Mouse (Mus musculus): ENCODE measurements around the gene Bsg. TPM values are rescaled to one million over a fixed set of nuclear protein-coding genes. Genes with fewer than 3 reads are reported as not detected.

Bsg gene
- total RNA-seq, 1 experiment: 858 TPM

DNA sequence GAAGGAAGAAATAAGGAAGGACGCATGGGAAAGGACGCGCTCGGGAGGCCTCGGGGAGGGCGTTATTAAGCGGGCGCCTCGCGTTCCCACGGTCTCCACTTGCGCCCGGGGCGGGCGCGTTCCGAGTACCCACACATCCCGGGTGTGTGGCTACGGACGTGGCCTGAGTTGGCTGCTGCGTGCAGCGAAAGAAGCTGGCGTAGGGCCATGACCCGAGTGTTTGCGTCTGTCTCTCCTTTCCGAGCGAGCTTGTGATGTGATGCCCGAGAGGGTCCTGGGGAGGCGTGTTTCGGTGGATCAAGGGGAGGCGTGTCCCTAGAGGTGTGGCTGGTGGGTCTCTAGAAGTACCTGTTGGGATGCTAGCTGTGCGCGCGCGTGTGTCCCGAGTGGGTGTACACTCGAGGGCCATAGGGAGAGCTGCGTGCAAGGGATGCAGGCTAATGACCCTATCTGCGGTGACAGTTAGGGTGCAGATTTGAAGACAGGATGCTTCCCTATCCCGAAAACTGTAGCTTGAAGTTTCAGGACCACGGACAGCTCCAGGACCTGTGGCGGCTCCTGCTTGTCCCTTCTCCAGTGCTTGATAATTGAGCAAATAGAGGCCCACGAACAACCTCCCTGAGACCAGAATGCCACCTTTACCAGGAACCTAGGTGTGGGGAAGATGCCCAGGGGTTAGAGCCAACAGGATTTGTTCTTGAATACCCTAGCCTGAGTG, 13.5 kb downstream of the Bsg start:
- Histone ChIP-seq H3K36me3 (ENCODE audit: control insufficient read depth, insufficient read depth, low read length, poor library complexity, severe bottlenecking) (no peaks in the 10 kb centered on the region), H3K4me3 (ENCODE audit: insufficient read depth in 1 of 2, low read depth in 1 of 2, low read length in 2 of 2, poor library complexity in 1 of 2, severe bottlenecking in 1 of 2) (peak overlapping the region; percentile 63 to 79), H3K9me3 (ENCODE audit: control insufficient read depth, insufficient read depth, low read depth, low read length) (no peaks in the 10 kb centered on the region), H3K4me1 (ENCODE audit: control insufficient read depth in 2 of 2, insufficient read depth in 2 of 2, low read length in 2 of 2, poor library complexity in 1 of 2) (peaks cover 0 to 6% of the 10 kb centered on the region in 2 experiments; a peak in 1 of 4 replicates), H3K9ac (ENCODE audit: insufficient read depth, low read depth, low read length, poor library complexity, severe bottlenecking) (no peak overlapping the region), H3K27ac (ENCODE audit: insufficient read depth, low read depth, low read length, poor library complexity, severe bottlenecking) (no peak overlapping the region)
- DNase-seq (ENCODE audit: low read depth, low spot score): peak; percentile 84
- no peak for TF ChIP-seq ZC3H11A (IDR thresholded peaks at IDR 0.05; ENCODE audit: borderline replicate concordance, low read depth, low read length)
- no peak for TF ChIP-seq ZNF384 (IDR thresholded peaks at IDR 0.05; ENCODE audit: low read depth, low read length)
- no peak for TF ChIP-seq CHD2 (IDR thresholded peaks at IDR 0.05; ENCODE audit: low read depth, low read length)
- no peak for TF ChIP-seq HCFC1 (IDR thresholded peaks at IDR 0.05; ENCODE audit: borderline replicate concordance, insufficient read depth, low read length)
- no peak for TF ChIP-seq MAFK (IDR thresholded peaks at IDR 0.05; ENCODE audit: insufficient read depth, low read depth, low read length)
- in situ Hi-C loops (cut with MboI; ENCODE audit: low sequenced_read_pairs in 2 of 2, unreplicated experiment in 2 of 2): no loop called here

GRCm38 (mm10) chr10:79721089-79721488, 16.8 kb downstream of the Bsg start:
- TF ChIP-seq ZC3H11A (IDR thresholded peaks at IDR 0.05; ENCODE audit: borderline replicate concordance, low read depth, low read length) (no peak), CHD2 (IDR thresholded peaks at IDR 0.05; ENCODE audit: low read depth, low read length) (no peak), ZNF384 (IDR thresholded peaks at IDR 0.05; ENCODE audit: low read depth, low read length) (no peak), HCFC1 (IDR thresholded peaks at IDR 0.05; ENCODE audit: borderline replicate concordance, insufficient read depth, low read length) (no peak), MAFK (IDR thresholded peaks at IDR 0.05; ENCODE audit: insufficient read depth, low read depth, low read length) (no peak)
- no peak overlapping the region for H3K9ac ChIP-seq (ENCODE audit: insufficient read depth, low read depth, low read length, poor library complexity, severe bottlenecking)
- no peak for DNase-seq (ENCODE audit: low read depth, low spot score)
- no peaks in the 10 kb centered on the region for H3K36me3 ChIP-seq (ENCODE audit: control insufficient read depth, insufficient read depth, low read length, poor library complexity, severe bottlenecking)
- H3K27ac ChIP-seq (ENCODE audit: insufficient read depth, low read depth, low read length, poor library complexity, severe bottlenecking): no peak overlapping the region
- no peaks in the 10 kb centered on the region for H3K9me3 ChIP-seq (ENCODE audit: control insufficient read depth, insufficient read depth, low read depth, low read length)
- no peak overlapping the region for H3K4me3 ChIP-seq (ENCODE audit: insufficient read depth in 1 of 2, low read depth in 1 of 2, low read length in 2 of 2, poor library complexity in 1 of 2, severe bottlenecking in 1 of 2)
- in situ Hi-C loops (cut with MboI; ENCODE audit: low sequenced_read_pairs in 2 of 2, unreplicated experiment in 2 of 2): no loop called here
- peaks cover 0 to 8% of the 10 kb centered on the region in 2 experiments; a peak in 1 of 4 replicates for H3K4me1 ChIP-seq (ENCODE audit: control insufficient read depth in 2 of 2, insufficient read depth in 2 of 2, low read length in 2 of 2, poor library complexity in 1 of 2)

DNA sequence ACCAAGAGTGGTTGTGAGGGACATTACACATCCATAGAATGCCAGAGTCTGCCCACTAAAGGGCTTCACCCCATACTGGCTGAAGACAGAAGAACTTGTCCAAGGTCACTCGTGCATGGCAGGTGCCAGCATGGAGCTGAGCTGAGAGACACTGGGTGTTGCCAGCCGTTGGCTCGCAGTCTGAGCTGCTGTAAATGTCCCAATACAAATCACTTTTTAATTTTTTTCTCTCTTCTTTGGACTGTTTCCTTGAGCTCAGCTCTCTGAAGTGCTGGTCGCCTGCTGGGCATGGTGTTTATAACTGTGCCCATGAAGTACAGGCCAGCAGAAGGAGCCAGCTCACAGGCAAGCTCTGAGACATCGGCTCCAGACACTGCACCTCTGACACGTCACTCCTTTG, 18.8 kb downstream of the Bsg start:
- no peak overlapping the region for H3K9ac ChIP-seq (ENCODE audit: insufficient read depth, low read depth, low read length, poor library complexity, severe bottlenecking)
- H3K27ac ChIP-seq (ENCODE audit: insufficient read depth, low read depth, low read length, poor library complexity, severe bottlenecking): no peak overlapping the region
- no peak overlapping the region for H3K4me3 ChIP-seq (ENCODE audit: insufficient read depth in 1 of 2, low read depth in 1 of 2, low read length in 2 of 2, poor library complexity in 1 of 2, severe bottlenecking in 1 of 2)
- in situ Hi-C loops (cut with MboI; ENCODE audit: low sequenced_read_pairs in 2 of 2, unreplicated experiment in 2 of 2): no loop called here
- no peaks in the 10 kb centered on the region for H3K9me3 ChIP-seq (ENCODE audit: control insufficient read depth, insufficient read depth, low read depth, low read length)
- peaks cover 0 to 3% of the 10 kb centered on the region in 2 experiments; a peak in 1 of 4 replicates for H3K4me1 ChIP-seq (ENCODE audit: control insufficient read depth in 2 of 2, insufficient read depth in 2 of 2, low read length in 2 of 2, poor library complexity in 1 of 2)
- no peaks in the 10 kb centered on the region for H3K36me3 ChIP-seq (ENCODE audit: control insufficient read depth, insufficient read depth, low read length, poor library complexity, severe bottlenecking)
- TF ChIP-seq MAFK (IDR thresholded peaks at IDR 0.05; ENCODE audit: insufficient read depth, low read depth, low read length) (no peak), ZNF384 (IDR thresholded peaks at IDR 0.05; ENCODE audit: low read depth, low read length) (no peak), CHD2 (IDR thresholded peaks at IDR 0.05; ENCODE audit: low read depth, low read length) (no peak), ZC3H11A (IDR thresholded peaks at IDR 0.05; ENCODE audit: borderline replicate concordance, low read depth, low read length) (no peak), HCFC1 (IDR thresholded peaks at IDR 0.05; ENCODE audit: borderline replicate concordance, insufficient read depth, low read length) (no peak)
- no peak for DNase-seq (ENCODE audit: low read depth, low spot score)

DNA sequence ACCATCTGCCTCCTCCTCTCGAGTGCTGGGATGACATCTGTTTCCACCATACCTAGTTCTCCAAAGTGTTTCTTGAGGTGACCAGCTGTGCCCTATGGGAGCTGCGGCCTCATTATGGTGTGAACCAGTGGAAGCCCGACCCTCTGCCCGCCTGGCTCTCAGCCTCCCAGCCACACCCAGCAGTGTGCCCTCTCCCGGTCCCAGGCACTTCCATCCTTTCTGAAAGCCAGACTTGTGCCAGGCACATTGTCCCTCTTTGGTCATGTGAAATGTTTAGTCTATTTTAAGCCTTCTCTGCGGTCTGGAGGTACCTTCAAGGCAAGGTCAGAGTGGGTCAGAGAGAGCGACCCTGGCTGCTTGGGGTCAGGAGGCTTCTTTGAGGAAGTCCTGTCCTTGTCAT, 19.4 kb downstream of the Bsg start:
- no peak for DNase-seq (ENCODE audit: low read depth, low spot score)
- in situ Hi-C loops (cut with MboI; ENCODE audit: low sequenced_read_pairs in 2 of 2, unreplicated experiment in 2 of 2): no loop called here

More for the DNA sequence above, 19.4 kb downstream of the Bsg start:
- Histone ChIP-seq H3K4me1 (ENCODE audit: control insufficient read depth in 2 of 2, insufficient read depth in 2 of 2, low read length in 2 of 2, poor library complexity in 1 of 2) (peaks cover 0 to 5% of the 10 kb centered on the region in 2 experiments; a peak in 1 of 4 replicates), H3K36me3 (ENCODE audit: control insufficient read depth, insufficient read depth, low read length, poor library complexity, severe bottlenecking) (no peaks in the 10 kb centered on the region), H3K4me3 (ENCODE audit: insufficient read depth in 1 of 2, low read depth in 1 of 2, low read length in 2 of 2, poor library complexity in 1 of 2, severe bottlenecking in 1 of 2) (no peak overlapping the region), H3K9me3 (ENCODE audit: control insufficient read depth, insufficient read depth, low read depth, low read length) (no peaks in the 10 kb centered on the region), H3K9ac (ENCODE audit: insufficient read depth, low read depth, low read length, poor library complexity, severe bottlenecking) (no peak overlapping the region), H3K27ac (ENCODE audit: insufficient read depth, low read depth, low read length, poor library complexity, severe bottlenecking) (no peak overlapping the region)
- TF ChIP-seq HCFC1 (IDR thresholded peaks at IDR 0.05; ENCODE audit: borderline replicate concordance, insufficient read depth, low read length) (no peak), CHD2 (IDR thresholded peaks at IDR 0.05; ENCODE audit: low read depth, low read length) (no peak), ZC3H11A (IDR thresholded peaks at IDR 0.05; ENCODE audit: borderline replicate concordance, low read depth, low read length) (no peak), ZNF384 (IDR thresholded peaks at IDR 0.05; ENCODE audit: low read depth, low read length) (no peak), MAFK (IDR thresholded peaks at IDR 0.05; ENCODE audit: insufficient read depth, low read depth, low read length) (no peak)
